Mouse (Mus musculus) hindbrain, embryonic 15.5 days (tissue): ENCODE measurements around the gene Smlr1. TPM values are rescaled to one million over a fixed set of nuclear protein-coding genes. Genes with fewer than 3 reads are reported as not detected.
A peak's percentile ranks its signal among the peaks of the same experiment; 100 is the strongest.

Source experiments
- ATAC-seq: fragments of 200-750 bp; cut with Nextera tagmentation; 2 replicates; pipeline ENCODE4 v1.8.0; 2017; ENCODE audit warnings: low read depth, moderate number of reproducible peaks, moderate TSS enrichment; ENCODE audit not compliant: low FRiP score
- H3K27ac ChIP-seq: fragments of 300-500 bp; sonication (generic); replicated peaks from 2 replicates; pipeline ENCODE4 v1.5.1; 2015; ENCODE audit warnings: mild to moderate bottlenecking, inconsistent platforms
- H3K27me3 ChIP-seq: fragments of 300-500 bp; sonication (generic); 2 replicates; pipeline ENCODE4 v1.6.1; 2015; ENCODE audit warnings: control low read depth, inconsistent platforms
- H3K36me3 ChIP-seq: fragments of 300-500 bp; sonication (generic); 2 replicates; pipeline ENCODE4 v1.6.1; 2015; ENCODE audit warnings: control low read depth, inconsistent platforms
- H3K4me1 ChIP-seq: fragments of 300-500 bp; sonication (generic); replicated peaks from 2 replicates; pipeline ENCODE4 v1.6.1; 2015; ENCODE audit warnings: control low read depth, inconsistent platforms
- H3K4me2 ChIP-seq: fragments of 300-500 bp; sonication (generic); 2 replicates; pipeline ENCODE4 v1.6.1; 2015; ENCODE audit warnings: moderate library complexity, mild to moderate bottlenecking, inconsistent platforms
- H3K4me3 ChIP-seq: fragments of 300-500 bp; sonication (generic); 2 replicates; pipeline ENCODE4 v1.5.1; 2015; ENCODE audit warnings: mild to moderate bottlenecking, inconsistent platforms
- H3K9ac ChIP-seq: fragments of 300-500 bp; sonication (generic); 2 replicates; pipeline ENCODE4 v1.6.1; 2015; ENCODE audit warnings: inconsistent platforms
- H3K9me3 ChIP-seq: fragments of 300-500 bp; sonication (generic); 2 replicates; pipeline ENCODE4 v1.6.1; 2016; ENCODE audit warnings: control low read depth, inconsistent platforms
- WGBS: fragments of 180-500 bp; shearing (Covaris S2); methylation state at CpG from one replicate; pipeline ENCODE4 v1.1.7; 2015; 5-methylcytosine and 5-hydroxymethylcytosine counted together
- polyA plus RNA-seq: library from polyadenylated mRNA; unstranded; fragments of >200 nt; fragmentation: Nextera tagmentation; extraction: Ambion mirVana; gene quantifications from 2 replicates; pipeline ENCODE4 v1.2.1, GENCODE M21; 2015

The Smlr1 gene
- polyA plus RNA-seq = not detected in 2 replicates

DNA sequence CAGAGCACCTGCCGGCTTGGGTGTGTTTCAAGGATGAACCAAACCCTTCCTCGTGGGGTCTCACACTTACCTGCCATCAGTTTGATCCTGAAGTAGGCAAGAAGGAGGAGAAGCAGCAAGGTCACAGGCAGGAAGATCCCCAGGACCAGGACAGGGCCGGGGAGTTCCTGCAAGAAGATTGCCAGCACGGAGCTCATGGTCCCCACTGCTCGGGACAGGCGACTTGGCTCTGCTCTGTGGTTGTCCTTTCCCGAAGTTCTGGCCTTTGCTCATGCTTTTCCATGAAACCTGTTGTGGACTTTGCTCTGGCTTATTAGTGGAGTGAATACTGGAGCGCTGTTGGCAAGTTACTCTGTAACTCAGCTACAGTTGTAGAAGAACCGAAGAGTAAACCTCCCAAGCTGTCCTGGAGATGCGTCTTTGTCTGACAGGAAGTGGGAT lies at the start of gene Smlr1:
Gene Smlr1, minus strand, starts transcription at position 377 of the 441 bp plus-strand sequence.
- no peaks in the 10 kb centered on the region for H3K36me3 ChIP-seq
- H3K4me3 ChIP-seq = no peak within 1 kb of the TSS
- ATAC-seq = no peak
- H3K9me3 ChIP-seq = no peaks in the 10 kb centered on the region
- H3K27me3 ChIP-seq = no peaks in the 10 kb centered on the region
- WGBS = 94% methylated on average over 10 of the region's 10 CpGs
- no peaks in the 10 kb centered on the region for H3K4me1 ChIP-seq
- H3K27ac ChIP-seq = no peak within 1 kb of the TSS
- no peak within 1 kb of the TSS for H3K9ac ChIP-seq
- H3K4me2 ChIP-seq = no peak within 1 kb of the TSS

DNA sequence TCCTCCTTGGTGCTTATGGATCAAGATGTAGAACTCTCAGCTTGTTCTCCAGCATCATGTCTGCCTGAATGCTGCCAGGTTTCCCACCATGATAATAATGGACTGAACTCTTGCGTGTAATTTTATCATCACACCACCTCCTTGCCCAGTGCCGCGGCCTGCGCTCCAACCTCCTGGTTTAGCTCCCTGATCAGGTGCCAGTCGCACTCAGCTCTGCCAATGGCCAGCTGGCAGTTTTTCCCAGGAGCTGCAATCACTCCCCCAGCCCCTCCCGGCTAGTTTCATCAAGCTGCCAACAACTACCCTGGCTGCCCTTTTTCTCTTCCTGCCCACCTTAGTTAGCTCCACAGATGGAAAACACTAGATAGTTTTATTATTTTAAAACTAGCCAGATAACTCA lies 48.8 kb upstream of the Smlr1 start:
- Histone ChIP-seq H3K4me2 (no peak overlapping the region), H3K4me1 (no peaks in the 10 kb centered on the region), H3K4me3 (no peak overlapping the region), H3K36me3 (no peaks in the 10 kb centered on the region), H3K27ac (no peak overlapping the region), H3K27me3 (no peaks in the 10 kb centered on the region), H3K9me3 (no peaks in the 10 kb centered on the region), H3K9ac (no peak overlapping the region)
- ATAC-seq = 0 out of 2 replicates have a peak, but pooled peaks have one; percentile 61
- 88% methylated on average over 6 of the region's 6 CpGs for WGBS

GRCm38 (mm10) chr10:25580066-25580465 lies 44.0 kb upstream of the Smlr1 start:
- WGBS = 85% methylated on average over 2 of the region's 2 CpGs
- no peak for ATAC-seq
- no peaks in the 10 kb centered on the region for H3K27me3 ChIP-seq

DNA sequence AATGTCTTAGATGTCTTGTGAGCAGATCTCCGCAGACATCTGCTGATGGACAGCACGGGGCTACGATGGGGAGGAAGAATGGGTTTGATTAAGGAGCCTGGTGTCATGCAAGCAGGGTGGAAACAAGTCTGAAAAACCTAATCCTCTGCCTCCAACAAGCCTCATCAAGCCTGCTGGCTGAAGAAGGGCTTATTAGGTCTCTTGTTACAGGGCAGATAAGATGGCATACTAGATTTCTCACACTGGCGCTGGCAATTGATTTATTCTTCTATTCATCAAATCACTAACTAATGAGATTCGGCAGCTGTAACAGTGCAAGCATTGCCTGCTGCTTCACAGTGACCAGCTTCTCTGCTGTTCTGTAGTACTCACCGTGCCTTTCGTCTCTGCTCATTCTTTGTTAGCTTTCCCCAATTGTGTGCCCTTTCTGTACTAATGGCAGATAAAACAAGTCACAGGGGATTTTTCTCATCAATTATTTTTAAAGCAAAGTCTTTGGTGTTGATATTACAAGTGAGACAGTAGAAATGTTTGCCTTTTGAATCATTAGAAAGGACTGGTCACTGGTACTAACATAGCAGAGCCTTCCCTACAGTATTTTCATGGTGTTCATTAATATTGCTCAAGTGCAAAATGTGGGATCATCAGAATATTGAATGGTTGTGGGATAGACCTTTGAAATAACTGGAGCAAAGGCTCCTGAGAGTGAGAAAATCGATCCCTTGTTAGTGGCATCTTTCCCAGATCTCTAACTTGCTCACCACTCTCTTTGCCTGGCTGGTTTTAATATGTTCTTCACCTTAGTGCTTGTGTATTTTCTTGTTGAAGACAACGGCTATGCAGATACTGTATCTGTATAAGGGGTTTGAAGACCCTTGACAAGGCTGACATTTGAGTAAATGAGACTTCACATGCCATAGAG lies 35.5 kb upstream of the Smlr1 start:
- H3K36me3 ChIP-seq = no peaks in the 10 kb centered on the region
- H3K27me3 ChIP-seq = no peaks in the 10 kb centered on the region
- ATAC-seq = peak; percentile 78
- no peaks in the 10 kb centered on the region for H3K9me3 ChIP-seq
- no peak overlapping the region for H3K9ac ChIP-seq
- 0 out of 2 replicates have a peak, but pooled peaks cover 4% of the 10 kb centered on the region for H3K4me1 ChIP-seq
- no peak overlapping the region for H3K4me3 ChIP-seq
- peak overlapping the region; percentile 13; the same call in 1 of the 2 replicates for H3K4me2 ChIP-seq
- H3K27ac ChIP-seq = no peak overlapping the region
- WGBS = 31% methylated on average over 9 of the region's 9 CpGs

More at GRCm38 (mm10) chr10:25580066-25580465, 44.0 kb upstream of the Smlr1 start:
- H3K4me1 ChIP-seq = no peaks in the 10 kb centered on the region
- no peak overlapping the region for H3K9ac ChIP-seq
- H3K36me3 ChIP-seq = no peaks in the 10 kb centered on the region
- H3K9me3 ChIP-seq = no peaks in the 10 kb centered on the region
- H3K27ac ChIP-seq = no peak overlapping the region
- no peak overlapping the region for H3K4me3 ChIP-seq
- no peak overlapping the region for H3K4me2 ChIP-seq

GRCm38 (mm10) chr10:25552936-25553335 lies 16.9 kb upstream of the Smlr1 start:
- H3K4me3 ChIP-seq = no peak overlapping the region
- no peak overlapping the region for H3K4me2 ChIP-seq
- H3K27me3 ChIP-seq = no peaks in the 10 kb centered on the region
- H3K4me1 ChIP-seq = no peaks in the 10 kb centered on the region
- no peak overlapping the region for H3K9ac ChIP-seq
- no peaks in the 10 kb centered on the region for H3K36me3 ChIP-seq
- 53% methylated on average over 4 of the region's 4 CpGs for WGBS
- no peak overlapping the region for H3K27ac ChIP-seq
- ATAC-seq = no peak
- H3K9me3 ChIP-seq = no peaks in the 10 kb centered on the region

GRCm38 (mm10) chr10:25541097-25541496 lies 5.0 kb upstream of the Smlr1 start:
- Histone ChIP-seq H3K4me3 (no peak overlapping the region), H3K4me2 (no peak overlapping the region), H3K36me3 (no peaks in the 10 kb centered on the region), H3K9ac (no peak overlapping the region), H3K4me1 (no peaks in the 10 kb centered on the region), H3K27me3 (no peaks in the 10 kb centered on the region), H3K27ac (no peak overlapping the region), H3K9me3 (no peaks in the 10 kb centered on the region)
- 96% methylated on average over 3 of the region's 3 CpGs for WGBS
- ATAC-seq = no peak

DNA sequence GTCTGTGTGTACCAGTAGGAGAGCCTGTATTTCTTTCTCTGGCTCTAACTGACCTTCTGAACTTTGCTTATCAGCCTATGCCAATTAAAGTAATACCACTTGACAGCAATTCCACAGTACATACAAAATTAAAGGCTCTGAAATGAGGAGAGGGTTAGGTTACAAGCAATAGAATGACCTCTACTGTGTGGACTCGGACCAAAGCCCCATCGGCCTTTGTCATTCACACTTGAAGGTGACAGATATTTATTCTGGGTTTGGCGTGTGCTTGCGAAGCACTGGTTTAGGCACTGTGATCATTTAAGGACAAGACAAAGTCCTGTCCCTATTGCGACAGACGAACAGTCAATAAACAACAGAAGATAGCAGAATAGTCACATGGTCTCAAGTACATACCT lies 3.7 kb upstream of the Smlr1 start:
- Histone ChIP-seq H3K4me1 (no peaks in the 10 kb centered on the region), H3K36me3 (no peaks in the 10 kb centered on the region), H3K4me2 (no peak overlapping the region), H3K27ac (no peak overlapping the region), H3K27me3 (no peaks in the 10 kb centered on the region), H3K9me3 (no peaks in the 10 kb centered on the region), H3K9ac (no peak overlapping the region), H3K4me3 (no peak overlapping the region)
- 89% methylated on average over 6 of the region's 6 CpGs for WGBS
- no peak for ATAC-seq

GRCm38 (mm10) chr10:25539146-25539770 lies 3.2 kb upstream of the Smlr1 start:
- no peaks in the 10 kb centered on the region for H3K9me3 ChIP-seq

DNA sequence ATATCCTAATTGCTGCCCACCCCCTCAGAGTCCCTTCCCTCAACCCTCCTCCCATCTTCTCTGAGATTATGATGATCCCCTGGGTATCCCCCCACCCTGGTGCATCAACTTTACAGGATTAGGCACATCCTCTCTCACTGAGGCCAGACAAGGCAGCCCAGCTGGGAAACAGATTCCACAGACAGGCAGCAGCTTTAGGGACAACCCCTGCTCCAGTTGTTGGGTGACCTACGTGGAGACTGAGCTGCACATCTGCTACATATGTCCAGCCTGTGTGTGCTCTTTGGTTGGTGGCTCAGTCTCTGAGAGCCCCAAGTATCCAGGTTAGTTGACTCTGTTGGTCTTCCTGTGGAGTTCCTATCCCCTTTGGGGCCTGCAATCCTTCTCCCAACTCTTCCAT lies 2.7 kb upstream of the Smlr1 start:
- Histone ChIP-seq H3K27ac (no peak overlapping the region), H3K9ac (no peak overlapping the region), H3K4me2 (no peak overlapping the region), H3K36me3 (no peaks in the 10 kb centered on the region), H3K4me3 (no peak overlapping the region), H3K27me3 (no peaks in the 10 kb centered on the region), H3K9me3 (no peaks in the 10 kb centered on the region), H3K4me1 (no peaks in the 10 kb centered on the region)
- 88% methylated on average over 1 of the region's 1 CpGs for WGBS
- ATAC-seq = no peak

More at GRCm38 (mm10) chr10:25539146-25539770, 3.2 kb upstream of the Smlr1 start:
- ATAC-seq = no peak
- 75% methylated on average over 4 of the region's 4 CpGs for WGBS
- no peak overlapping the region for H3K4me3 ChIP-seq
- no peaks in the 10 kb centered on the region for H3K36me3 ChIP-seq
- no peaks in the 10 kb centered on the region for H3K27me3 ChIP-seq
- no peaks in the 10 kb centered on the region for H3K4me1 ChIP-seq
- no peak overlapping the region for H3K4me2 ChIP-seq
- H3K27ac ChIP-seq = no peak overlapping the region
- no peak overlapping the region for H3K9ac ChIP-seq

- Histone ChIP-seq H3K9me3 (no peaks in the 10 kb centered on the region), H3K4me1 (no peaks in the 10 kb centered on the region), H3K9ac (no peak overlapping the region), H3K27ac (no peak overlapping the region), H3K27me3 (no peaks in the 10 kb centered on the region), H3K4me2 (no peak overlapping the region), H3K36me3 (no peaks in the 10 kb centered on the region), H3K4me3 (no peak overlapping the region)
- ATAC-seq = no peak
- WGBS = 95% methylated on average over 6 of the region's 6 CpGs
Measured at GRCm38 (mm10) chr10:25536621-25537020, 554 bp upstream of the Smlr1 start.

- no peak overlapping the region for H3K27ac ChIP-seq
- no peak overlapping the region for H3K9ac ChIP-seq
- no peaks in the 10 kb centered on the region for H3K27me3 ChIP-seq
- H3K4me3 ChIP-seq = no peak overlapping the region
- H3K36me3 ChIP-seq = no peaks in the 10 kb centered on the region
- no peaks in the 10 kb centered on the region for H3K9me3 ChIP-seq
- 88% methylated on average over 5 of the region's 5 CpGs for WGBS
- no peaks in the 10 kb centered on the region for H3K4me1 ChIP-seq
- ATAC-seq = no peak
- H3K4me2 ChIP-seq = no peak overlapping the region
Measured at GRCm38 (mm10) chr10:25534467-25534866, 1.6 kb downstream of the Smlr1 start.

GRCm38 (mm10) chr10:25533513-25534246 lies 2.4 kb downstream of the Smlr1 start:
- H3K4me3 ChIP-seq = no peak overlapping the region
- ATAC-seq = no peak
- H3K9me3 ChIP-seq = no peaks in the 10 kb centered on the region
- no peak overlapping the region for H3K9ac ChIP-seq
- no peaks in the 10 kb centered on the region for H3K4me1 ChIP-seq
- H3K36me3 ChIP-seq = no peaks in the 10 kb centered on the region
- H3K27ac ChIP-seq = no peak overlapping the region
- no peak overlapping the region for H3K4me2 ChIP-seq
- WGBS = 85% methylated on average over 9 of the region's 9 CpGs
- H3K27me3 ChIP-seq = no peaks in the 10 kb centered on the region
